Mouse (Mus musculus): ENCODE measurements at regions not wholly inside any gene's neighbourhood (a gene's known extent, or its start where the extent isn't known, plus 50 kb on each side); places are given as distances from the start of the nearest gene placed in this dataset.

DNA sequence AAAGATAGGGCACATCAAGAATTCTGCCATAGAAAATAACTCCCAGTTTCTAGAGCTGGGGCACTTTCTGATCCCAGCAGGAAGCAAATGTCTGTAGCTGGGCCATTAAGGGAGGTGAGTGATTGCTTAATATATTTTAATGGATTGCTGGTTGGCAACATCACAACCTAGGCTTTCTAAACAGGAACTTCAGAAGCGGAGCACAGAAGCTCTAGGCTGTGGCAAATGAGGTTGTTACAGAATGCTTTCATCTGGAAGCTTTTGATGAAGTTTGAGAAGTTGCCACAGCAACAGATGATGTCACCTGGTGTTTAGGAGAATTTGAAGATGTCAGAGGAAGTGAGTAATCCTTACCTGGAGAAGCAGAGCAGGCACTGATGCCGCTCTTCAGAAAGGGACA lies 95.3 kb downstream of the Plk2 start:
- no peak for ATAC-seq (ENCODE audit: insufficient read depth)
- no peak overlapping the region for H3K4me2 ChIP-seq (ENCODE audit: low read depth)

DNA sequence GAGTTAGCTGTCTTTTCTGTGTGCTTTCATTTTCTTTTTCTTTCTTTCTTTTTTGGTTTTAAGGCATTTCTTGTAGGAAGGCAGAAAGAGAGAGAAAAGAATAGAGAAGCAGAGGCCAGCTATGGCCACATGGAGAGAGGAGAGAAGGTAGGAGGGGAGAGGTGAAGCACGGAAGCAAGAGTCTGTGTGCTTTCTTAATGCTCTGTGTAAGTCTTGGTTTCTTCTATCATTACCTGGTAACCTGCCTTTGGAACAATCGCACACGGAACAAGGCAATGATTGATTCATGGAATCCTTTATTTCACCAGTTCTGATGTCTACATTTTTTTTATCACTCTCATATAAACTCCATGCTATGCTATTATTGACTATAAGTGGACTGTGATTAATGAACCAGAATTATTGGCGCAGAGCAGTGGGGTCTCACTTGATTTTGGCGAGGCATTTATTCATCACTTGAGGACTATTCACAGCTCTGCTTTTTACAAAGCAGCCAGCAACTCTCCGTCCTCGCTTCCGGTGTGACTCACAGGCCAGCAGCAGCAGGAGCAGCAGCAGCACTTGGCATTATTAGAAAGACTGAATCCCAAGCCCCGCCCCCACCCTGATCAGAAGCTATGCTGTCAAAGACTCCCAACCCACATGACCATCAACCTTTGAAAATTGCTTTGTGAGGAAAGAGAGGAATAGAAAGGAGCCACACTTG lies 97.6 kb downstream of the Plk2 start:
- ATAC-seq (ENCODE audit: insufficient read depth) (no peak), DNase-seq (ENCODE audit: low read depth in 3 of 3, low spot score in 3 of 3) (no peak)
- Histone ChIP-seq H3K27ac (no peak overlapping the region), H3K4me2 (ENCODE audit: low read depth) (no peak overlapping the region), H3K4me1 (replicated peaks; ENCODE audit: control insufficient read depth in 2 of 2, insufficient read depth in 2 of 2, low read length in 1 of 2) (no peaks in the 10 kb centered on the region), H3K9me3 (ENCODE audit: control insufficient read depth, low read length) (no peaks in the 10 kb centered on the region), H3K4me3 (ENCODE audit: insufficient read depth in 1 of 2, low read depth in 2 of 2, low read length in 2 of 2) (no peak overlapping the region), H3K36me3 (replicated peaks; ENCODE audit: control insufficient read depth, insufficient read depth, low read depth) (no peaks in the 10 kb centered on the region), H3K27me3 (ENCODE audit: control insufficient read depth, insufficient read depth, low read length) (no peaks in the 10 kb centered on the region), H3K9ac (replicated peaks) (no peak overlapping the region)
- WGBS (ENCODE audit: insufficient replicate concordance), result 40% methylated on average over 9 of the region's 9 CpGs
- TF ChIP-seq EP300 (IDR thresholded peaks at IDR 0.05; ENCODE audit: low read depth) (no peak), CTCF (IDR thresholded peaks at IDR 0.05; ENCODE audit: low read depth) (no peak)

More for the DNA sequence above, 95.3 kb downstream of the Plk2 start:
- Histone ChIP-seq H3K36me3 (replicated peaks; ENCODE audit: control insufficient read depth, insufficient read depth, low read depth) (no peaks in the 10 kb centered on the region), H3K4me3 (ENCODE audit: insufficient read depth in 1 of 2, low read depth in 2 of 2, low read length in 2 of 2) (no peak overlapping the region), H3K9me3 (ENCODE audit: control insufficient read depth, low read length) (no peaks in the 10 kb centered on the region), H3K4me1 (replicated peaks; ENCODE audit: control insufficient read depth in 2 of 2, insufficient read depth in 2 of 2, low read length in 1 of 2) (no peaks in the 10 kb centered on the region), H3K27me3 (ENCODE audit: control insufficient read depth, insufficient read depth, low read length) (no peaks in the 10 kb centered on the region), H3K27ac (no peak overlapping the region), H3K9ac (replicated peaks) (no peak overlapping the region)
- 53% methylated on average over 2 of the region's 2 CpGs for WGBS (ENCODE audit: insufficient replicate concordance)
- no peak for DNase-seq (ENCODE audit: low read depth in 3 of 3, low spot score in 3 of 3)
- TF ChIP-seq EP300 (IDR thresholded peaks at IDR 0.05; ENCODE audit: low read depth) (no peak), CTCF (IDR thresholded peaks at IDR 0.05; ENCODE audit: low read depth) (no peak)

DNA sequence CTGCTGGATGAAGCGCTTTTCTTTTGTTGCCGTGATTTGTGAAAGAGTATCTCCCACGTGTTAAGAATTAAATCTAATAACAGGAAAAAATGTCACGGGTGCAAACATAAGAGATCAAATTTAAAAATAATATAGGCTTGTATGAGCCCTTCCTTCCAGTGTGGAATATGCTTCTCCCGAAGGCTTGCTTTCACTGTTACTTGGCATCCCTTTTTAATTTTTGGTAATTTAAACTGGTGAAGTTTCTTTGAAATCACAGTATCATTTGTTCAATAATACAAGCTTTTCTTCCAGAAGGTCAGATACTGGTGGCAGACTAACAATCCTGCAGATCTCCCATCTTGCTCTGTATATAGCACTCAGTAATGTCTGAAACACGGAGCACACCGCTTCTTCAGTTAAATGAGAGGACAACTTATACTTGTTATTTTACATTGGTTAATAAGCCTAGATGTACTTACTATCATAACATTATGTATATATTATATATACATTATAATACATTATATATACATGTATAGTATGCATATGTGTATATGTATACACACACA lies 98.2 kb downstream of the Plk2 start:
- Histone ChIP-seq H3K4me3 (ENCODE audit: insufficient read depth in 1 of 2, low read depth in 2 of 2, low read length in 2 of 2) (no peak overlapping the region), H3K9ac (replicated peaks) (no peak overlapping the region), H3K27me3 (ENCODE audit: control insufficient read depth, insufficient read depth, low read length) (no peaks in the 10 kb centered on the region), H3K36me3 (replicated peaks; ENCODE audit: control insufficient read depth, insufficient read depth, low read depth) (no peaks in the 10 kb centered on the region), H3K4me2 (ENCODE audit: low read depth) (no peak overlapping the region), H3K27ac (no peak overlapping the region), H3K4me1 (replicated peaks; ENCODE audit: control insufficient read depth in 2 of 2, insufficient read depth in 2 of 2, low read length in 1 of 2) (no peaks in the 10 kb centered on the region), H3K9me3 (ENCODE audit: control insufficient read depth, low read length) (no peaks in the 10 kb centered on the region)
- DNase-seq (ENCODE audit: low read depth in 3 of 3, low spot score in 3 of 3) (no peak), ATAC-seq (ENCODE audit: insufficient read depth) (no peak)
- TF ChIP-seq EP300 (IDR thresholded peaks at IDR 0.05; ENCODE audit: low read depth), result no peak
- TF ChIP-seq CTCF (IDR thresholded peaks at IDR 0.05; ENCODE audit: low read depth), result no peak
- WGBS (ENCODE audit: insufficient replicate concordance), result 70% methylated on average over 7 of the region's 7 CpGs

DNA sequence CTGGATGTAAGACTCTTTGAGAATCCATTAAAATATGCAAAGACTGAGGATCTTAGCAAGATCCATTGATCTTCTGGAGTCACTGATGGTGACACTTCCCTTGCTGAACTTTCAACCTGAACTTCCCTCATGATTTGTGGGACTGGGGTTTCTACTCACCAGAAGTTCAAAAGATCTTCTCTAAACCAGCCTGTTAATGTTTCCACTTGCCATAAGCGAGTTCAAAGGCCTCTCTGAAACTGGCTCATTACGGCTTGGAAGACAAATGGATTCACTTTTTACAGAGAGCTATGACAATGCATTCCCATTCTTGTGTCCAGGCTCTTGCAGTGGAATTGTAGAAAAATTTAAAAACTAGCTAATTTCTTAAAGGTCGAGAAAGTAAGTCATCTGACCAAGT lies 102.6 kb downstream of the Plk2 start:
- Histone ChIP-seq H3K9ac (replicated peaks) (no peak overlapping the region), H3K9me3 (ENCODE audit: control insufficient read depth, low read length) (no peaks in the 10 kb centered on the region), H3K4me1 (replicated peaks; ENCODE audit: control insufficient read depth in 2 of 2, insufficient read depth in 2 of 2, low read length in 1 of 2) (no peaks in the 10 kb centered on the region), H3K27me3 (ENCODE audit: control insufficient read depth, insufficient read depth, low read length) (no peaks in the 10 kb centered on the region), H3K4me2 (ENCODE audit: low read depth) (no peak overlapping the region), H3K27ac (no peak overlapping the region), H3K4me3 (ENCODE audit: insufficient read depth in 1 of 2, low read depth in 2 of 2, low read length in 2 of 2) (no peak overlapping the region), H3K36me3 (replicated peaks; ENCODE audit: control insufficient read depth, insufficient read depth, low read depth) (no peaks in the 10 kb centered on the region)
- no peak for TF ChIP-seq EP300 (IDR thresholded peaks at IDR 0.05; ENCODE audit: low read depth)
- no peak for TF ChIP-seq CTCF (IDR thresholded peaks at IDR 0.05; ENCODE audit: low read depth)
- ATAC-seq (ENCODE audit: insufficient read depth) (no peak), DNase-seq (ENCODE audit: low read depth in 3 of 3, low spot score in 3 of 3) (no peak)
- WGBS (ENCODE audit: insufficient replicate concordance), result 65% methylated on average over 3 of the region's 3 CpGs

DNA sequence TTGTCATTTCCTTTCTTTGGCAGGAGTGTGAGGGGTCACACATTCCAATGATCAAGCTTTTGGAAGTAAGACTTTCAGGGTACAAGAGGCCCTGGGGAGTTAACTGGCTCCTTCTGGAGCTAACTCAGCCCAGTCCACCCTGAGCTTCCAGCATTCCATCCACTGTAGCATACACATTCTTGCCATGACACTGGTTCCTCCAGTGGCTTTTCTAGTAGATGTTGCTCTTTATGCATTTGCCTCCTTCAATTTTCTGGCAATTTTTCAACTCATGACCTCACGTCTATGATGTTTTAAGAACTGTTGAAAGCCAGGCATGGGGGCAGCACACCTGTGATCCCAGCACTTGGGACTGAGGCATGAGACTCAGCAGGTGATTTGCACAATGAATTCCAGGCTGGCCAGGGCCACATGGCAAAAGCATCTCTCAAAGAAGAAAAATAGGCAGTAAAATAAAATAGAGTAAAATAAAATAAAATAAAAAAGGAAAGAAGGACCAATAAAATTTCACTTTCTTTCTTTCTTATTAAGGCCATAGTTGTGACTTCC lies 113.0 kb downstream of the Plk2 start:
- DNase-seq (ENCODE audit: low read depth in 3 of 3, low spot score in 3 of 3), result no peak
- no peaks in the 10 kb centered on the region for H3K4me1 ChIP-seq (replicated peaks; ENCODE audit: control insufficient read depth in 2 of 2, insufficient read depth in 2 of 2, low read length in 1 of 2)
- H3K9ac ChIP-seq (replicated peaks), result no peak overlapping the region
- no peak overlapping the region for H3K4me2 ChIP-seq (ENCODE audit: low read depth)
- no peaks in the 10 kb centered on the region for H3K36me3 ChIP-seq (replicated peaks; ENCODE audit: control insufficient read depth, insufficient read depth, low read depth)
- no peaks in the 10 kb centered on the region for H3K27me3 ChIP-seq (ENCODE audit: control insufficient read depth, insufficient read depth, low read length)
- no peak for ATAC-seq (ENCODE audit: insufficient read depth)
- no peak overlapping the region for H3K27ac ChIP-seq
- H3K9me3 ChIP-seq (ENCODE audit: control insufficient read depth, low read length), result no peaks in the 10 kb centered on the region
- no peak overlapping the region for H3K4me3 ChIP-seq (ENCODE audit: insufficient read depth in 1 of 2, low read depth in 2 of 2, low read length in 2 of 2)
- 47% methylated on average over 1 of the region's 1 CpGs for WGBS (ENCODE audit: insufficient replicate concordance)
- TF ChIP-seq EP300 (IDR thresholded peaks at IDR 0.05; ENCODE audit: low read depth) (no peak), CTCF (IDR thresholded peaks at IDR 0.05; ENCODE audit: low read depth) (no peak)
